In genomic region chr2:166433655-166434333, GRCm38 (mm10) we compare ENCODE assay signal across 9 mouse cellular contexts.
DNase-seq lines count a peak whose midpoint lies in the region; ATAC-seq and TF ChIP-seq lines count a peak whose summit lies in the region.
"Had no signal": no experiment of that assay in that cellular context is flagged by ENCODE, and none has a peak within 500 bp of the region (broad histone marks: within the 10 kb centered on the region; RNA-seq: fewer than 3 reads in every experiment).

No protein-coding gene starts in this region.

- CTCF ChIA-PET in Patski (lab: Charles Lee) = no interaction called here

- H3K4me3 ChIP-seq in heart, embryonic 16.5 days (ENCODE audit: low read length) = no peak overlapping the region
- H3K4me3 ChIP-seq in limb, embryonic 12.5 days (replicated peaks) = no peak overlapping the region
- H3K4me3 ChIP-seq: liver, embryonic 15.5 days had no signal

- POLR2A ChIA-PET in Patski (lab: Charles Lee) = interaction anchor here (0.6 kb wide), 1 partner anchor 82 kb away, joined by 3 read pairs; no protein-coding TSS in a partner anchor

- H3K36me3 ChIP-seq in heart, embryonic 16.5 days (ENCODE audit: control insufficient read depth, insufficient read depth) = no peaks in the 10 kb centered on the region
- H3K36me3 ChIP-seq in limb, embryonic 12.5 days = no peaks in the 10 kb centered on the region
- H3K36me3 ChIP-seq: liver, embryonic 15.5 days had no signal

- no peak overlapping the region for H3K9ac ChIP-seq in heart, embryonic 16.5 days (ENCODE audit: low read length)
- no peak overlapping the region for H3K9ac ChIP-seq in limb, embryonic 12.5 days (replicated peaks)
- H3K9ac ChIP-seq: liver, embryonic 15.5 days had no signal

- peaks cover 34% of the 10 kb centered on the region for H3K4me1 ChIP-seq in heart, embryonic 16.5 days (ENCODE audit: control insufficient read depth, insufficient read depth, low read length)
- peaks cover 29% of the 10 kb centered on the region for H3K4me1 ChIP-seq in limb, embryonic 12.5 days (replicated peaks)
- H3K4me1 ChIP-seq: liver, embryonic 15.5 days had no signal

- in situ Hi-C loops in Patski (cut with MboI; ENCODE audit: low pct_unique_long_range_greater_than_20kb) = no loop called here

- H3K27me3 ChIP-seq in Patski = no peaks in the 10 kb centered on the region
- no peaks in the 10 kb centered on the region for H3K27me3 ChIP-seq in heart, embryonic 16.5 days (ENCODE audit: control insufficient read depth, insufficient read depth, low read length)
- H3K27me3 ChIP-seq in limb, embryonic 12.5 days = no peaks in the 10 kb centered on the region
- H3K27me3 ChIP-seq: liver, embryonic 15.5 days had no signal

- H3K9me3 ChIP-seq in heart, embryonic 16.5 days (replicated peaks; ENCODE audit: control insufficient read depth, low read length) = no peaks in the 10 kb centered on the region
- H3K9me3 ChIP-seq in limb, embryonic 12.5 days = no peaks in the 10 kb centered on the region
- H3K9me3 ChIP-seq: liver, embryonic 15.5 days had no signal

- DNase-seq in 416B (ENCODE audit: low read depth) (peak; percentile 67), Patski (ENCODE audit: low read depth, low spot score) (peak; percentile 90)
- DNase-seq in fibroblast of lung, adult 2 months (ENCODE audit: low read depth) = peak; percentile 74
- peak; percentile 83 to 91 for DNase-seq in right cerebral cortex, postnatal 10 days (ENCODE audit: low spot score in 2 of 2)
- DNase-seq in T-cell, adult 2 months (ENCODE audit: low spot score) = no peak
- DNase-seq in B cell, adult 2 months = no peak

- TF ChIP-seq CTCF in Patski (IDR thresholded peaks at IDR 0.05) = no peak

- WGBS in heart, embryonic 16.5 days = 56% methylated on average over 15 of the region's 15 CpGs
- WGBS in limb, embryonic 12.5 days = 84% methylated on average over 15 of the region's 15 CpGs

- ATAC-seq in Patski = peak; percentile 54
- ATAC-seq in heart, embryonic 16.5 days (replicated peaks; ENCODE audit: extremely low read depth, insufficient read depth, low FRiP score) = peak; percentile 7; the same call in 1 of the 2 replicates
- ATAC-seq in limb, embryonic 12.5 days (ENCODE audit: insufficient number of reproducible peaks, insufficient read depth, low FRiP score, low TSS enrichment, low read depth) = no peak

- H3K27ac ChIP-seq in heart, embryonic 16.5 days (ENCODE audit: low read length) = no peak overlapping the region
- 0 out of 2 replicates have a peak overlapping the region, but pooled peaks have one; percentile 23 for H3K27ac ChIP-seq in limb, embryonic 12.5 days
- H3K27ac ChIP-seq: liver, embryonic 15.5 days had no signal

- no peak overlapping the region for H3K4me2 ChIP-seq in heart, embryonic 16.5 days (ENCODE audit: low read depth, low read length)
- H3K4me2 ChIP-seq in limb, embryonic 12.5 days = no peak overlapping the region
- H3K4me2 ChIP-seq: liver, embryonic 15.5 days had no signal

Comparison
In these comparisons a context has a peak if more than half of its experiments do, and no peak if none do; other contexts are left out.
1. DNase-seq: peak in 416B (single experiment), Patski (single experiment), fibroblast of lung, adult 2 months (single experiment) and right cerebral cortex, postnatal 10 days (2 of 2); none in T-cell, adult 2 months (single experiment) and B cell, adult 2 months (0 of 2).